Mouse (Mus musculus) adrenal gland, postnatal 10 days (tissue): ENCODE results near the gene Myo19. TPM values are rescaled to one million over a fixed set of nuclear protein-coding genes. Genes with fewer than 3 reads are reported as not detected.
"Not testable (repeated sequence)": the region's sequence is repeated elsewhere in the genome, so short reads cannot be mapped to it uniquely, and the experiment has no call there.

Experiments
- DNase-seq: peaks from one replicate; pipeline ENCODE4 v3.0.0; 2021; ENCODE audit warnings: mixed read lengths
- long read RNA-seq, 2 experiments: library from polyadenylated mRNA; stranded (forward); transcript quantifications; one replicate each; pipeline ENCODE4 v2.0.0; 2021
- total RNA-seq, 2 experiments: library from RNA; stranded (reverse); gene quantifications; 2 replicates each; pipeline ENCODE4 v1.2.3; 2021

The Myo19 gene
- 10 to 100 TPM; 16.6 to 20.0 TPM for total RNA-seq
- long read RNA-seq, experiment 1, full-length matches to known transcripts = 1 of 10 reads
- long read RNA-seq, experiment 1, partial matches to known transcripts = 5 of 10 reads
- long read RNA-seq, experiment 1, other reads (novel, unspliced or antisense) = 4 of 10 reads
- long read RNA-seq, experiment 2, full-length matches to known transcripts = 3 of 12 reads
- long read RNA-seq, experiment 2, partial matches to known transcripts = 0 of 12 reads
- long read RNA-seq, experiment 2, other reads (novel, unspliced or antisense) = 9 of 12 reads

- DNase-seq = peak; percentile 91
These were observed at the start of gene Myo19, which contains the start of gene Pigw for GRCm38 (mm10) chr11:84879772-84880464. TSS of gene Myo19 (plus strand) at chr11:84880148. TSS of gene Pigw (minus strand) at chr11:84880285.

GRCm38 (mm10) chr11:84839330-84839729 is 40.6 kb upstream of the Myo19 start:
- DNase-seq = no peak

- no peak for DNase-seq
These were observed 33.0 kb upstream of the Myo19 start for GRCm38 (mm10) chr11:84846741-84847474.

GRCm38 (mm10) chr11:84847475-84848090 is 32.4 kb upstream of the Myo19 start:
- DNase-seq = peak; percentile 40

GRCm38 (mm10) chr11:84855285-84855684 is 24.7 kb upstream of the Myo19 start:
- DNase-seq = no peak

- DNase-seq = no peak
These were observed 14.7 kb upstream of the Myo19 start for GRCm38 (mm10) chr11:84865268-84865667.

GRCm38 (mm10) chr11:84867586-84867985 is 12.4 kb upstream of the Myo19 start:
- no peak for DNase-seq

- no peak for DNase-seq
These were observed 11.1 kb upstream of the Myo19 start for GRCm38 (mm10) chr11:84868786-84869259.

- peak; percentile 97 for DNase-seq
These were observed 10.3 kb upstream of the Myo19 start for GRCm38 (mm10) chr11:84869537-84870232.

GRCm38 (mm10) chr11:84870337-84871043 is 9.5 kb upstream of the Myo19 start, which contains the start of gene Ggnbp2:
TSS of gene Ggnbp2 (minus strand) at chr11:84870817.
- peak; percentile 96 for DNase-seq

GRCm38 (mm10) chr11:84871046-84871445 is 8.9 kb upstream of the Myo19 start:
- DNase-seq = no peak

GRCm38 (mm10) chr11:84871548-84872069 is 8.3 kb upstream of the Myo19 start:
- DNase-seq = no peak

- DNase-seq = no peak
These were observed 6.7 kb upstream of the Myo19 start for GRCm38 (mm10) chr11:84873042-84873833.

- not testable (repeated sequence) for DNase-seq
These were observed 3.9 kb upstream of the Myo19 start for GRCm38 (mm10) chr11:84876020-84876419.

GRCm38 (mm10) chr11:84879007-84879771 is 759 bp upstream of the Myo19 start:
- DNase-seq = no peak

- peak; percentile 73 for DNase-seq
These were observed 565 bp downstream of the Myo19 start for GRCm38 (mm10) chr11:84880465-84880961.

GRCm38 (mm10) chr11:84880971-84881370 is 1.0 kb downstream of the Myo19 start:
- DNase-seq = no peak

GRCm38 (mm10) chr11:84882346-84882745 is 2.4 kb downstream of the Myo19 start:
- no peak for DNase-seq

GRCm38 (mm10) chr11:84885238-84885637 is 5.3 kb downstream of the Myo19 start:
- no peak for DNase-seq
